Mouse (Mus musculus) forebrain, embryonic 11.5 days (tissue): ENCODE data around the gene Aak1. TPM values are rescaled to one million over a fixed set of nuclear protein-coding genes. Genes with fewer than 3 reads are reported as not detected.

Experiments
- ATAC-seq: fragments of 200-750 bp; cut with Nextera tagmentation; replicated peaks from 2 replicates; pipeline ENCODE4 v1.8.0; 2017; ENCODE audit warnings: moderate TSS enrichment; ENCODE audit not compliant: low FRiP score
- DNase-seq: peaks from one replicate; pipeline ENCODE4 v3.0.0-alpha.2; 2017; ENCODE audit warnings: low spot score
- H3K27ac ChIP-seq: fragments of 300-500 bp; sonication (generic); 2 replicates; pipeline ENCODE4 v1.5.1; 2014; ENCODE audit warnings: low read depth, low read length
- H3K27me3 ChIP-seq: fragments of 300-500 bp; sonication (generic); 2 replicates; pipeline ENCODE4 v1.6.1; 2014; ENCODE audit warnings: mild to moderate bottlenecking, low read length, mixed read lengths; ENCODE audit not compliant: control insufficient read depth, insufficient read depth
- H3K36me3 ChIP-seq: fragments of 300-500 bp; sonication (generic); 2 replicates; pipeline ENCODE4 v1.6.1; 2014; ENCODE audit warnings: mild to moderate bottlenecking, low read length, moderate library complexity, mixed read lengths; ENCODE audit not compliant: control insufficient read depth, insufficient read depth
- H3K4me1 ChIP-seq: fragments of 300-500 bp; sonication (generic); replicated peaks from 2 replicates; pipeline ENCODE4 v1.6.1; 2014; ENCODE audit warnings: low read length, mixed read lengths; ENCODE audit not compliant: control insufficient read depth, insufficient read depth
- H3K4me2 ChIP-seq: fragments of 300-500 bp; sonication (generic); 2 replicates; pipeline ENCODE4 v1.6.1; 2014; ENCODE audit warnings: low read depth, mild to moderate bottlenecking, low read length, moderate library complexity, mixed read lengths; ENCODE audit not compliant: severe bottlenecking
- H3K4me3 ChIP-seq: fragments of 300-500 bp; sonication (generic); 2 replicates; pipeline ENCODE4 v1.5.1; 2014; ENCODE audit warnings: low read depth, low read length
- H3K9ac ChIP-seq: fragments of 300-500 bp; sonication (generic); 2 replicates; pipeline ENCODE4 v1.6.1; 2014; ENCODE audit warnings: low read length
- H3K9me3 ChIP-seq: fragments of 300-500 bp; sonication (generic); 2 replicates; pipeline ENCODE4 v1.6.1; 2016; ENCODE audit warnings: low read length, mixed read lengths; ENCODE audit not compliant: control insufficient read depth
- WGBS: fragments of 180-500 bp; shearing (Covaris S2); extraction: QIAGEN DNeasy Blood & Tissue Kit; methylation state at CpG from one replicate; pipeline ENCODE4 v1.1.7; 2014; 5-methylcytosine and 5-hydroxymethylcytosine counted together
- polyA plus RNA-seq: library from polyadenylated mRNA; unstranded; fragments of >200 nt; fragmentation: Nextera tagmentation; extraction: Ambion mirVana; gene quantifications from 2 replicates; pipeline ENCODE4 v1.2.1, GENCODE M21; 2014

The Aak1 gene
- polyA plus RNA-seq, 1 experiment from 2014 or later: 23.2 TPM

DNA sequence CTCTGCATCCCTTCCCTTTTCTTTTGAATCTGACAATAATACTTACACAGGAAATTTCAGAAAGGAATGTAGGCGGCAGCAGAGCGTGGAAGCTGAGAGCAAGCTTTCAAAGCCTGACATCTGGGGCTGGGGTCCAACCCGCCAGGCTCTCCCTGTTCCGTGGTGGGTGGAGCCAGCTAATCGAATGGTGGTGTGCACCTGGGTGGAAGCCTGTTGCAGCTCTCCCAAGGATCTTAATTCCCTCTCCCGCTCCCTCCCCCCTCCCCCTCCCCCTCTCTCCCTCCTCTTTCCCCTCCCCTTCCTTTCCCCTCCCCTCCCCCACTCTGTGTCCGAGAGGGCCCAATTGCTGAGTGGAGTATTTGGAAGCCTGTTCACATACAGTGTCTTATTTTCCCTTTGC is 33.9 kb upstream of the Aak1 start:
- peak overlapping the region; percentile 26; the same call in 1 of the 2 replicates for H3K4me2 ChIP-seq
- ATAC-seq (no peak), DNase-seq (peak; percentile 59)
- H3K4me3 ChIP-seq: no peak overlapping the region
- no peaks in the 10 kb centered on the region for H3K36me3 ChIP-seq
- no peak overlapping the region for H3K9ac ChIP-seq
- H3K9me3 ChIP-seq: no peaks in the 10 kb centered on the region
- 3% methylated on average over 7 of the region's 7 CpGs for WGBS
- H3K27me3 ChIP-seq: no peaks in the 10 kb centered on the region
- peaks cover 3% of the 10 kb centered on the region; the same call in 1 of the 2 replicates for H3K4me1 ChIP-seq
- H3K27ac ChIP-seq: no peak overlapping the region

GRCm38 (mm10) chr6:86816586-86816985 is 32.7 kb upstream of the Aak1 start:
- H3K4me3 ChIP-seq: no peak overlapping the region
- no peak overlapping the region for H3K27ac ChIP-seq
- no peaks in the 10 kb centered on the region for H3K9me3 ChIP-seq
- H3K4me1 ChIP-seq: peaks cover 3% of the 10 kb centered on the region; the same call in 1 of the 2 replicates
- WGBS: 23% methylated on average over 8 of the region's 8 CpGs
- DNase-seq (no peak), ATAC-seq (no peak)
- no peaks in the 10 kb centered on the region for H3K27me3 ChIP-seq
- no peaks in the 10 kb centered on the region for H3K36me3 ChIP-seq
- no peak overlapping the region for H3K4me2 ChIP-seq
- no peak overlapping the region for H3K9ac ChIP-seq

DNA sequence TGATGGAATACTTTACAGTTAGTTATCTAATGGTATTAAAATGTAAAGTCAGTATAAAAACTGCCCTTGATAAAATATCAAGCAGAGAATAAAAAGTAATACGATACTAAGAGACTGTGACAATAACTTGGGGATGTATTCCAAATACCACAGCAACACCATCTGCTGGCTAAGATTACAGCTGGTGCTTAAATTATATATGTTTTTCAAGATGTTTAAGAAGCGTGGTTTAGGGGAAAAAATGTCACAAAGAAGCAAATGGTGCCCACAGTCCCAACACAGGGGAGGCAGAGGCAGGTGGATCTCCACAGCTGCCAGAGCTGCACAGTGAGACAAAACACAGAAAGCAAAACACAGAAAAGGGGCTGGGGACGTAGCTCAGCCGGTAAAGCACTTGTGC is 30.4 kb upstream of the Aak1 start:
- ATAC-seq: no peak
- Histone ChIP-seq H3K4me1 (peaks cover 6% of the 10 kb centered on the region), H3K9me3 (no peaks in the 10 kb centered on the region), H3K4me2 (no peak overlapping the region), H3K9ac (no peak overlapping the region), H3K4me3 (no peak overlapping the region), H3K36me3 (no peaks in the 10 kb centered on the region), H3K27me3 (no peaks in the 10 kb centered on the region), H3K27ac (no peak overlapping the region)
- 75% methylated on average over 4 of the region's 4 CpGs for WGBS
- DNase-seq: no peak

DNA sequence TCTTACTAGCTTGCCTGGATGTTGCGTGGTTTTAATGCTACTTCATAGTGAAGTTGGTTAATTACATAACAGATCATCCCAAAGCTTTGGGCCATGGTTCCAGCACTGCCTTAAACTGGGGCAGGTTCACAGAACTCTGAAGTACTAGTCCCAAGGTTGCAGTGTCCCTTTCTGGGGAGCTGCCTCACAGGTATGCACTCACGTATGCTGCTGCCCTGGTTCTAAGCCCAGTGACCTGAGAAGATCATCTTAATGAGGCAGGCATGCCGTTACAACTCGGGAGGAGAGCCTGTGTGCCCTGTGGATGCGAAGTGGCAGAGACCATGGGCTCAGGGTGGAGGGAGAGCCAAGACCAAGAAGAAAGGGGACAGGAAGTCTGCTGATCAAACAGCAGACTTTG is 29.4 kb upstream of the Aak1 start:
- Histone ChIP-seq H3K36me3 (no peaks in the 10 kb centered on the region), H3K4me1 (peaks cover 6% of the 10 kb centered on the region), H3K9ac (no peak overlapping the region), H3K4me3 (no peak overlapping the region), H3K4me2 (no peak overlapping the region), H3K27me3 (no peaks in the 10 kb centered on the region), H3K27ac (no peak overlapping the region), H3K9me3 (no peaks in the 10 kb centered on the region)
- WGBS: 81% methylated on average over 5 of the region's 5 CpGs
- ATAC-seq (no peak), DNase-seq (no peak)

GRCm38 (mm10) chr6:86820690-86821089 is 28.6 kb upstream of the Aak1 start:
- ATAC-seq (no peak), DNase-seq (no peak)
- H3K9me3 ChIP-seq: no peaks in the 10 kb centered on the region
- no peaks in the 10 kb centered on the region for H3K27me3 ChIP-seq
- H3K4me3 ChIP-seq: no peak overlapping the region
- H3K36me3 ChIP-seq: no peaks in the 10 kb centered on the region
- no peak overlapping the region for H3K27ac ChIP-seq
- 66% methylated on average over 7 of the region's 7 CpGs for WGBS
- no peak overlapping the region for H3K9ac ChIP-seq
- peaks cover 4% of the 10 kb centered on the region for H3K4me1 ChIP-seq
- no peak overlapping the region for H3K4me2 ChIP-seq

DNA sequence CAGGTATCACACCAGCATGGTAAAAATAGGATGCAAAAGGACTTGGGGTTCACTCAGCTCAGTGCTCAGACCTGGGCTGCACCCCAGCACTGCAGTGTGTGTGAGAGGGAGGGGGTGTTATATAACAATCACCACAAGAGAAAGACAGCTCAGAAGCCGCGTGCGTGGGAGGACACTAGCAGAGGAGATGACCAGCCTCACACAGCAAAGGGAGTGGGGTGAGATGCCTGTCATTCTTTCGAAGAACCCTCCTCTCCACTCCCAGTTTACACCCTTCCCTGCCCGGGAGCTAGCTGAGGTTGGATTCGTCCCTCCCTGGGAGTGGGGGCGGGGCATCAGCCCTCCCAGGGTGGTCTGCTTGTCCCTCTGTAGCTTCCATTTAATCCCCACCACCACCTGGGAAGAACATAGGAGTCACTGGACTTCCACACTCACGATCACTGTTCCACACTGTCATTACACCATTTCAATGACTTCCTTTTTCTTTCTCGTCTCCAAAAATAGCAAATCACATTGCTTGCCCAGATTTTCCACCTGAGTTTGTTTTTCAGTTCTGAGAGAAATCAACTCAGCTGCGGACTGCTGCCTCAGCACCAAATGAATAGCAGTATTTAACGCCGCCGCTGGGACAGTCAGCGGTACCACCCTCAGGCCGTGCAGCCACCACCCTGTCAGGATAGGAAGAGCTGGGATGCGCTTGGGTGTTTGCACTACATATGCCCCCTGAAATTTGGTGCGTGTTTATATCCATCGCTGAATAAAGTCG is 26.8 kb upstream of the Aak1 start:
- WGBS: 3% methylated on average over 19 of the region's 19 CpGs
- Histone ChIP-seq H3K36me3 (no peaks in the 10 kb centered on the region), H3K9ac (no peak overlapping the region), H3K4me3 (no peak overlapping the region), H3K9me3 (no peaks in the 10 kb centered on the region), H3K4me2 (peak overlapping the region; percentile 27; the same call in 1 of the 2 replicates), H3K4me1 (peaks cover 2% of the 10 kb centered on the region; the same call in 1 of the 2 replicates), H3K27ac (no peak overlapping the region), H3K27me3 (no peaks in the 10 kb centered on the region)
- ATAC-seq: no peak
- no peak for DNase-seq

- 24% methylated on average over 9 of the region's 9 CpGs for WGBS
- Histone ChIP-seq H3K4me3 (no peak overlapping the region), H3K27ac (no peak overlapping the region), H3K4me1 (peaks cover 2% of the 10 kb centered on the region; the same call in 1 of the 2 replicates), H3K4me2 (no peak overlapping the region), H3K9ac (no peak overlapping the region), H3K9me3 (no peaks in the 10 kb centered on the region), H3K36me3 (no peaks in the 10 kb centered on the region), H3K27me3 (no peaks in the 10 kb centered on the region)
- ATAC-seq: no peak
- DNase-seq: no peak
Observed at GRCm38 (mm10) chr6:86823051-86823431, 26.3 kb upstream of the Aak1 start.

DNA sequence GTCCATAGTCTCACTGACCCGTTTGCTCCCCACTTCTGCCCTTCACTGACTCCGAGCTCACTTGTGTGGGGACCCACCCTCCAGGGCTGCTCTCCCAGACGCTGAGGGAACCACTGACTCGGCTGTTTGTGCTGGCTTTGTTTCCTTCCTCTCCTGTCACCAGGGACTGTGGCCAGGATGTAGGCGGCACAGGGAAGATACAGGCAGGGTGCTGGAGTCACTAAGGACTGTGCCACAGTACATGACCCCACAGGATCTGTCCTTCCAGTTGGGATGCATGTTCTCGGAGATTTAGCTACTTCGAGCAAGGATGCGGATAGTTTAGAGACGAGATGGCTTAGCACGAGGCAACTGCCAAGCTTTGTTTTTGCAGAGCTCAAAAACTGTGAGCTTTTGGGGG is 25.5 kb upstream of the Aak1 start:
- H3K4me1 ChIP-seq: peaks cover 2% of the 10 kb centered on the region; the same call in 1 of the 2 replicates
- H3K9me3 ChIP-seq: no peaks in the 10 kb centered on the region
- no peak overlapping the region for H3K4me2 ChIP-seq
- H3K9ac ChIP-seq: no peak overlapping the region
- no peaks in the 10 kb centered on the region for H3K36me3 ChIP-seq
- no peak overlapping the region for H3K27ac ChIP-seq
- no peaks in the 10 kb centered on the region for H3K27me3 ChIP-seq
- 40% methylated on average over 10 of the region's 10 CpGs for WGBS
- no peak overlapping the region for H3K4me3 ChIP-seq
- ATAC-seq (no peak), DNase-seq (no peak)

GRCm38 (mm10) chr6:86824401-86824800 is 24.9 kb upstream of the Aak1 start:
- Histone ChIP-seq H3K4me3 (no peak overlapping the region), H3K36me3 (no peaks in the 10 kb centered on the region), H3K4me1 (peaks cover 2% of the 10 kb centered on the region; the same call in 1 of the 2 replicates), H3K27me3 (no peaks in the 10 kb centered on the region), H3K4me2 (no peak overlapping the region), H3K9ac (no peak overlapping the region), H3K27ac (no peak overlapping the region), H3K9me3 (no peaks in the 10 kb centered on the region)
- DNase-seq (no peak), ATAC-seq (no peak)
- WGBS: 87% methylated on average over 7 of the region's 7 CpGs
